In the genomic region with DNA sequence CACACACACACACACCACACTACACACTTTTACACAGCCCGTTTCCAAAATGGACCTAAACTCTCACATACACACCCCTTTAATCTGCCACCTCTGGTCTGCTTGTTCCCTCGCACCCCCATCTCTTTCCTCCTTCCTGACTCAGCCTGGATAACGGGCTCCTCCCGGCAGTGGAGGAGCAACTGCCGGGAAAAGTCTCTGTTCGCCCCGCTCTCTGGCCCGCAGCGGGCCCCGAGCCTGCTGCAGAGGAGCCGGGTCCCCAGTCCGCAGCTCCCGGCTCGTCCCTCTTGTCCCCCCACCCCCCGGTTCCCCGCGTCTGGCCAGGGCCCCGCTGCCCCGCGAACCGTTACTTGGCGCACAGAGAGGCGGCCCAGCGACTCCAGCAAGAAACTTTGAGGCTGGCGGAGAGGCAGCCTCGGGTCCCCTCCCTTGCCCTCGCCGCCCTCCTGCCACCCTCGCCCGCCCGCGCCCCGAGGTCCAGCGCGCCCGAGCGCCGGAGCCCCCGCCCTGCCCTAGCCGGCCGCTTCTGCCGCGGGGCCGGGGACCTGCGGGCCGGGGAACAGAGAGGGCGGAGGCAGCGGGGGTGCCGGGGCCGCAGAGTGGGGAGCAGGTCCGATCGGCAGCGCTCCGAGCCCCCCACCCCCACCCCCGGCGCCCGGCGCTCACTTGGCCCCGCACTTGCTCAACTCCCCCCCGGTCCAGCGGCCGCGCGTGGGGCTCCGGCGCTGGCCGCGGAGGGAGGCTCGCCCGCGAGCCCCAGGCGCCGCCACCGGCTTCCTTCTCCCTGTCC, we compare ENCODE assay signal across 7 mouse cellular contexts. TPM values are rescaled to one million over a fixed set of nuclear protein-coding genes. Genes with fewer than 3 reads are reported as not detected.
DNase-seq lines count a peak whose midpoint lies in the region; ATAC-seq and TF ChIP-seq lines count a peak whose summit lies in the region.

No protein-coding gene starts in this region.

- H3K27me3 ChIP-seq in C2C12 (ENCODE audit: control insufficient read depth, insufficient read depth, insufficient read length): no peaks in the 10 kb centered on the region
- H3K27me3 ChIP-seq in heart, embryonic 13.5 days (replicated peaks): no peaks in the 10 kb centered on the region
- peaks cover 46% of the 10 kb centered on the region for H3K27me3 ChIP-seq in limb, embryonic 14.5 days (ENCODE audit: control insufficient read depth, insufficient read depth, low read length)
- H3K27me3 ChIP-seq in neural tube, embryonic 13.5 days: no peaks in the 10 kb centered on the region

- no peaks in the 10 kb centered on the region for H3K9me3 ChIP-seq in heart, embryonic 13.5 days
- H3K9me3 ChIP-seq in limb, embryonic 14.5 days (ENCODE audit: control insufficient read depth, low read length): no peaks in the 10 kb centered on the region
- no peaks in the 10 kb centered on the region for H3K9me3 ChIP-seq in neural tube, embryonic 13.5 days

- peaks cover 6% of the 10 kb centered on the region for H3K36me3 ChIP-seq in C2C12 (ENCODE audit: control insufficient read depth, insufficient read depth)
- no peaks in the 10 kb centered on the region for H3K36me3 ChIP-seq in heart, embryonic 13.5 days
- no peaks in the 10 kb centered on the region for H3K36me3 ChIP-seq in limb, embryonic 14.5 days (ENCODE audit: control insufficient read depth, insufficient read depth, low read length)
- no peaks in the 10 kb centered on the region for H3K36me3 ChIP-seq in neural tube, embryonic 13.5 days

- no peak for TF ChIP-seq POLR2A in limb, embryonic 14.5 days (IDR thresholded peaks at IDR 0.05; ENCODE audit: borderline replicate concordance, extremely low read depth, insufficient read depth, insufficient read length)

- H3K79me3 ChIP-seq in C2C12 (ENCODE audit: low read depth): peaks cover 57% of the 10 kb centered on the region

- WGBS in heart, embryonic 13.5 days: under 1% methylated on average over 39 of the region's 74 CpGs
- under 1% methylated on average over 30 of the region's 74 CpGs for WGBS in limb, embryonic 14.5 days
- WGBS in neural tube, embryonic 13.5 days: under 1% methylated on average over 48 of the region's 74 CpGs

- DNase-seq in 3134 (ENCODE audit: extremely low read depth, insufficient read length, low spot score): peak; percentile 75
- peak; percentile 70 for DNase-seq in embryo, embryonic 10.5 days (ENCODE audit: low spot score)
- peak; percentile 43 for DNase-seq in limb, embryonic 14.5 days (ENCODE audit: low spot score)

- peak; percentile 18; the same call in 1 of the 2 replicates for ATAC-seq in heart, embryonic 13.5 days (ENCODE audit: extremely low read depth, insufficient number of reproducible peaks, low FRiP score, low TSS enrichment)
- ATAC-seq in limb, embryonic 14.5 days (ENCODE audit: low FRiP score, low read depth): 0 out of 2 replicates have a peak, but pooled peaks have one; percentile 8
- peak; percentile 22; the same call in 1 of the 2 replicates for ATAC-seq in neural tube, embryonic 13.5 days (ENCODE audit: low read depth)
- ATAC-seq in megakaryocyte-erythroid progenitor cell, adult 5-6 weeks (replicated peaks; ENCODE audit: low FRiP score, low TSS enrichment, poor library complexity, severe bottlenecking): no peak

- peak overlapping the region; percentile 100 for H3K9ac ChIP-seq in heart, embryonic 13.5 days
- peak overlapping the region; percentile 96 for H3K9ac ChIP-seq in limb, embryonic 14.5 days (ENCODE audit: low read depth, low read length, severe bottlenecking)
- H3K9ac ChIP-seq in neural tube, embryonic 13.5 days: peak overlapping the region; percentile 99

- H3K79me2 ChIP-seq in C2C12 (ENCODE audit: control insufficient read depth, insufficient read depth): peaks cover 83% of the 10 kb centered on the region

- H3K27ac ChIP-seq in heart, embryonic 13.5 days (replicated peaks): peak overlapping the region; percentile 98
- H3K27ac ChIP-seq in limb, embryonic 14.5 days (replicated peaks; ENCODE audit: low read depth, low read length): peak overlapping the region; percentile 91
- H3K27ac ChIP-seq in neural tube, embryonic 13.5 days (replicated peaks): peak overlapping the region; percentile 99

- no peak for TF ChIP-seq CTCF in C2C12 (IDR thresholded peaks at IDR 0.05; ENCODE audit: control insufficient read depth, insufficient read depth, insufficient read length)

- H3K4me2 ChIP-seq in heart, embryonic 13.5 days: peak overlapping the region; percentile 81
- H3K4me2 ChIP-seq in limb, embryonic 14.5 days (replicated peaks; ENCODE audit: low read depth, low read length, severe bottlenecking): peak overlapping the region; percentile 88
- peak overlapping the region; percentile 78 for H3K4me2 ChIP-seq in neural tube, embryonic 13.5 days

- H3K4me1 ChIP-seq in heart, embryonic 13.5 days: peaks cover 48% of the 10 kb centered on the region
- H3K4me1 ChIP-seq in limb, embryonic 14.5 days (ENCODE audit: control insufficient read depth, insufficient read depth, low read length): no peaks in the 10 kb centered on the region
- H3K4me1 ChIP-seq in neural tube, embryonic 13.5 days (replicated peaks): peaks cover 57% of the 10 kb centered on the region

- peak overlapping the region; percentile 79 for H3K4me3 ChIP-seq in C2C12 (ENCODE audit: insufficient read depth, poor library complexity, severe bottlenecking)
- H3K4me3 ChIP-seq in heart, embryonic 13.5 days: peak overlapping the region; percentile 93
- peak overlapping the region; percentile 72 for H3K4me3 ChIP-seq in limb, embryonic 14.5 days (replicated peaks; ENCODE audit: low read length)
- H3K4me3 ChIP-seq in neural tube, embryonic 13.5 days: peak overlapping the region; percentile 88

- H3ac ChIP-seq in C2C12 (ENCODE audit: control insufficient read depth, insufficient read length, low read depth): peak overlapping the region; percentile 77

TF ChIP-seq in C2C12, 6 proteins besides CTCF, POLR2A, EP300 and RAD21:
- TF ChIP-seq MAX (IDR thresholded peaks at IDR 0.05) (no peak), CEBPB (IDR thresholded peaks at IDR 0.05; ENCODE audit: low read depth) (no peak), MYOG (IDR thresholded peaks at IDR 0.05; ENCODE audit: control insufficient read depth, extremely low read depth, insufficient read length) (no peak), MYOD1 (IDR thresholded peaks at IDR 0.05; ENCODE audit: control insufficient read depth, insufficient read length, low read depth) (no peak), USF1 (IDR thresholded peaks at IDR 0.05; ENCODE audit: low read depth) (no peak), FOSL1 (IDR thresholded peaks at IDR 0.05; ENCODE audit: insufficient read depth, low read length, poor library complexity, severe bottlenecking) (no peak)

RNA-seq across cellular contexts. Expression of gene Zeb2, which starts 7.8 kb away (rescaled TPM):
- 9.8 TPM for polyA plus RNA-seq in C2C12 (2012; fragmentation: generic; extraction: Trizol)
- polyA plus RNA-seq in heart, embryonic 13.5 days (2015; fragmentation: Nextera tagmentation; extraction: Ambion mirVana): 21.8 and 22.4 TPM in 2 replicates
- 25.2 and 27.2 TPM in 2 replicates for polyA plus RNA-seq in limb, embryonic 14.5 days (2012; rRNA removed)
- polyA plus RNA-seq in limb, embryonic 14.5 days (2014; fragmentation: Nextera tagmentation; extraction: Ambion mirVana): 39.8 and 43.9 TPM in 2 replicates
- polyA plus RNA-seq in neural tube, embryonic 13.5 days (2015; fragmentation: Nextera tagmentation; extraction: Ambion mirVana): 48.9 and 55.7 TPM in 2 replicates
- 118 and 125 TPM in 2 replicates for total RNA-seq in megakaryocyte-erythroid progenitor cell, adult 5-6 weeks (2014; fragmentation: Nextera tagmentation)
- total RNA-seq in megakaryocyte-erythroid progenitor cell, adult 5-6 weeks (2017): 113 and 119 TPM in 2 replicates
